Mouse (Mus musculus): Measurements from ENCODE around the gene Pgm5. TPM values are rescaled to one million over a fixed set of nuclear protein-coding genes. Genes with fewer than 3 reads are reported as not detected.
"Not testable (repeated sequence)": the region's sequence is repeated elsewhere in the genome, so short reads cannot be mapped to it uniquely, and the experiment has no call there.

Gene Pgm5
- polyA plus RNA-seq, 1 experiment from 2014 or later, result 4.0 TPM

- ATAC-seq (peak; percentile 17), DNase-seq (ENCODE audit: low read depth, low spot score) (no peak)
- no peak for TF ChIP-seq CTCF (IDR thresholded peaks at IDR 0.05)
- in situ Hi-C loops (cut with MboI; ENCODE audit: low pct_unique_long_range_greater_than_20kb), result loop anchor here (5.0 kb wide), 1 partner anchor 165 kb away; no protein-coding TSS in a partner anchor
- ChIA-PET CTCF (interaction anchor here (1.9 to 7.6 kb wide), 5 partner anchors 23 to 164 kb away, joined by 4 to 71 read pairs (median 7); no protein-coding TSS in a partner anchor), POLR2A (interaction anchor here (0.7 kb wide), 1 partner anchor 1059 kb away, joined by 4 read pairs; no protein-coding TSS in a partner anchor)
- H3K27me3 ChIP-seq, result no peaks in the 10 kb centered on the region
Observed at GRCm38 (mm10) chr19:24707071-24707906, 154.4 kb downstream of the Pgm5 start.

- TF ChIP-seq CTCF (IDR thresholded peaks at IDR 0.05), result peak; percentile 66
- in situ Hi-C loops (cut with MboI; ENCODE audit: low pct_unique_long_range_greater_than_20kb), result loop anchor here (5.0 kb wide), 1 partner anchor 167 kb away; no protein-coding TSS in a partner anchor
- no peak for DNase-seq (ENCODE audit: low read depth, low spot score)
- no peaks in the 10 kb centered on the region for H3K27me3 ChIP-seq
- no peak for ATAC-seq
- CTCF ChIA-PET, result interaction anchor here (0.7 to 7.6 kb wide), 23 partner anchors 8 to 421 kb away, joined by 3 to 71 read pairs (median 4); no protein-coding TSS in a partner anchor
- POLR2A ChIA-PET, result interaction anchor here (1.3 kb wide), 1 partner anchor 165 kb away, joined by 4 read pairs; no protein-coding TSS in a partner anchor
Observed at GRCm38 (mm10) chr19:24705395-24705794, 156.3 kb downstream of the Pgm5 start.

DNA sequence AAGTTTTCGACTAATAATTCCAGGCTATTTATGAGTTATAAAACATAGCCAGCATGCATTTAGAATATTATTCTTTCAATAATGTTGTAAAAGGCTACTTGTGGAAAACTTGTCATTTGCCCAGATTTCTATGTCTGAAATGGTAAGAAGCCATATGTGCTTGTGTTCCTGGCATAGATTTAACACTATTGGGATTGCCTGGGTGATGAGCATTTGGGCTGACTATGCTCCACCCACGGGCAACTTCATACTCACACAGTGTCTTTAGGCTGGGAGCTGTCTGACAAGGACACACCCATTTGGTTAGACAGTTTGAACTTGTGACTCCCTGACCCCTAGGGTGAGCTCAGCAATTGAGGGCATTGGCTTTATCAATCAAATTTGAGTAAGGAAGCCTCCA is 157.3 kb downstream of the Pgm5 start:
- DNase-seq (ENCODE audit: low read depth, low spot score) (no peak), ATAC-seq (no peak)
- no peak for TF ChIP-seq CTCF (IDR thresholded peaks at IDR 0.05)
- ChIA-PET POLR2A (no interaction called here), CTCF (interaction anchor here (1.0 to 7.6 kb wide), 14 partner anchors 8 to 183 kb away, joined by 3 to 71 read pairs (median 4); no protein-coding TSS in a partner anchor)
- H3K27me3 ChIP-seq, result no peaks in the 10 kb centered on the region
- in situ Hi-C loops (cut with MboI; ENCODE audit: low pct_unique_long_range_greater_than_20kb), result loop anchor here (5.0 kb wide), 1 partner anchor 67 kb away; no protein-coding TSS in a partner anchor

DNA sequence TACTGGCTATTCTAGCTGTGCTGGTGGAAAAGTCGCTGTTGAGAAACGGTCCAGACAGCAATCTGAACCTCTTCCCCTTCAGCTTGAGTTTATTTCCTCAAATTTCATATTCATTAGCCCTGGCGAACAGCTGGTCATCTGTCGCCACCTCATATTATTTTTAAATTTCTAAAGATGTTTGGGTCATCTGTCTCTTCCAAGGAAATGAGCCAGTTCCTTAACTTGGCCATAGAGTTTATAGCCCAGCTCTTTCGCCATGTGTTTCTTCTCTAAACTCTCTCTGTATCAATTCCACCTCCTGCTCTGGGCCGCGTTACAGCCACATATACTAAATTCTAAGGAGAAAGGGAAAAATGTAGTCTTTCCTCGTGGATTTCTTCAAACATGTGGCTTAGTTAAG is 158.0 kb downstream of the Pgm5 start:
- DNase-seq (ENCODE audit: low read depth, low spot score) (no peak), ATAC-seq (no peak)
- TF ChIP-seq CTCF (IDR thresholded peaks at IDR 0.05), result no peak
- in situ Hi-C loops (cut with MboI; ENCODE audit: low pct_unique_long_range_greater_than_20kb), result loop anchor here (5.0 kb wide), 1 partner anchor 66 kb away; no protein-coding TSS in a partner anchor
- CTCF ChIA-PET, result interaction anchor here (0.9 to 7.6 kb wide), 11 partner anchors 10 to 421 kb away, joined by 3 to 71 read pairs (median 5); partner anchors contain the start of gene Tmem252
- POLR2A ChIA-PET, result interaction anchor here (0.7 to 1.3 kb wide), 2 partner anchors 19 to 166 kb away, joined by 4 to 7 read pairs; no protein-coding TSS in a partner anchor
- H3K27me3 ChIP-seq, result no peaks in the 10 kb centered on the region

- not testable (repeated sequence) for H3K27me3 ChIP-seq; DNase-seq (ENCODE audit: low read depth, low spot score); ATAC-seq
- POLR2A ChIA-PET, result interaction anchor here (0.7 to 1.3 kb wide), 2 partner anchors 19 to 167 kb away, joined by 4 to 7 read pairs; no protein-coding TSS in a partner anchor
- in situ Hi-C loops (cut with MboI; ENCODE audit: low pct_unique_long_range_greater_than_20kb), result loop anchor here (5.0 kb wide), 1 partner anchor 66 kb away; no protein-coding TSS in a partner anchor
- TF ChIP-seq CTCF (IDR thresholded peaks at IDR 0.05), result peak; percentile 67
- CTCF ChIA-PET, result interaction anchor here (0.9 to 7.6 kb wide), 12 partner anchors 10 to 421 kb away, joined by 3 to 71 read pairs (median 5); partner anchors contain the start of gene Tmem252
Observed at GRCm38 (mm10) chr19:24703168-24703567, 158.5 kb downstream of the Pgm5 start.

DNA sequence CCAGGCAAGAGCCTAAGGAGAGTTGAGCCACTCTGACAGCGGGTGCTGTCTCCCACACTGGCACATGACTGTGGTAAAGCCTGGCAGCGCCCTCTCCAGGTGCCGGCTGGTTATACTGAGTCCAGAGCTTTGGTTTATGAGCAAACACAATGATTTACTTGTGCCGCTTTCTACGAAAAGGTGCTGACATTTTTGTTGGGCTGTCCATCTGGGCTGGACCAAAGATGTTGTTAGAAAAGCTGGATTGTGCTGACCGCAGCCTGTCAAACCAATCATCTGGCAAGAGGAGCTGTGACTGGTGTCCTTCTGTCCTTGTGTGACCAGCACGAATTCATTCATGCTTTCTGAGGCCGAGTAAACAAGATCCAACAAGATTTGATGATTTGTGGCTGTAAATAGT is 159.9 kb downstream of the Pgm5 start:
- TF ChIP-seq CTCF (IDR thresholded peaks at IDR 0.05), result peak; percentile 45
- no peak for DNase-seq (ENCODE audit: low read depth, low spot score)
- in situ Hi-C loops (cut with MboI; ENCODE audit: low pct_unique_long_range_greater_than_20kb), result loop anchor here (5.0 kb wide), 1 partner anchor 64 kb away; no protein-coding TSS in a partner anchor
- no peak for ATAC-seq
- ChIA-PET POLR2A (no interaction called here), CTCF (interaction anchor here (0.7 to 7.6 kb wide), 9 partner anchors 10 to 184 kb away, joined by 3 to 71 read pairs (median 9); no protein-coding TSS in a partner anchor)
- H3K27me3 ChIP-seq, result no peaks in the 10 kb centered on the region

DNA sequence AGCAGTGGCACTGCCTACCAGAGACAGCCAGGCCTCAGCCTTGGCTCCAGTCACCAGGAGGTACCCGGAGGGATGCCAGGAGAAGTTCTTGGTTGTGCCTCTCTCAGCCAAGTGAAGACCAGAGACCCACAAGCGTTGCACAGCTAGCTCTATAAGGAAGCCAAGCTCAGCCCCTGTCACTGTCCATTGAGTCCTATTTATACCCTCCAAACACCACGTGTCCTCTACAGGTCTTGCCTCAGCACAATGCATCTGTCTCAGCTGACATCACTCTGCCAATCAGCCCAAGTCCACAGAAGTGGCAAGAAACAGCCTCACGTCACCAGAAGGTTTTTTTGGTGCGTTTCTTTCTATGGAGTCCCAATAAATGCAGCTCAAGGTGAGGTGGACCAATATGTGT is 161.0 kb downstream of the Pgm5 start:
- no peaks in the 10 kb centered on the region for H3K27me3 ChIP-seq
- in situ Hi-C loops (cut with MboI; ENCODE audit: low pct_unique_long_range_greater_than_20kb), result loop anchor here (5.0 kb wide), 1 partner anchor 63 kb away; no protein-coding TSS in a partner anchor
- CTCF ChIA-PET, result interaction anchor here (1.2 to 7.6 kb wide), 8 partner anchors 9 to 185 kb away, joined by 3 to 71 read pairs (median 12); no protein-coding TSS in a partner anchor
- no peak for DNase-seq (ENCODE audit: low read depth, low spot score)
- POLR2A ChIA-PET, result no interaction called here
- TF ChIP-seq CTCF (IDR thresholded peaks at IDR 0.05), result no peak
- no peak for ATAC-seq

- ChIA-PET CTCF (interaction anchor here (0.7 to 1.5 kb wide), 7 partner anchors 13 to 171 kb away, joined by 3 to 7 read pairs (median 3); no protein-coding TSS in a partner anchor), POLR2A (no interaction called here)
- no peak for DNase-seq (ENCODE audit: low read depth, low spot score)
- peak; percentile 25 for TF ChIP-seq CTCF (IDR thresholded peaks at IDR 0.05)
- in situ Hi-C loops (cut with MboI; ENCODE audit: low pct_unique_long_range_greater_than_20kb), result loop anchor here (5.0 to 10.0 kb wide), 2 partner anchors 63 to 395 kb away; no protein-coding TSS in a partner anchor
- no peak for ATAC-seq
- H3K27me3 ChIP-seq, result no peaks in the 10 kb centered on the region
Observed at GRCm38 (mm10) chr19:24699910-24700309, 161.7 kb downstream of the Pgm5 start.

DNA sequence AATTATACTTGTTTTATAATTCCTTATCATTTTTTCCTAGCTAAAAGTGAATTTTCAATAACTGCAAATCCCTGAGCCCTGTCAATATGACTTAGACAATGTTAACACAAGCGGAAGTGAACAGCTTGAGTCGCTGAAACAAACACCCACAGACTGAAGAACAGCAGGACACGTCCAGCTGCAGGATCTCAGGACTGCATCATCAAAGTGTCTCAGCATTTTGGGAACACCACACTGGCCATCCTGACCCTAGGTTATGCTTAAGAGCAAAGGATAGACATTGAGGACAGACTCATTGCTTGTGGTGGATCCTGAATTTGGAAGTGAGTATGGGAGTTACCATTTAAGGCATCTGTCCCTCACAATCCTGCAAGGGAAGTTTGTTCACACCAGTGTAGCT is 162.5 kb downstream of the Pgm5 start:
- in situ Hi-C loops (cut with MboI; ENCODE audit: low pct_unique_long_range_greater_than_20kb), result loop anchor here (10.0 kb wide), 1 partner anchor 394 kb away; no protein-coding TSS in a partner anchor
- TF ChIP-seq CTCF (IDR thresholded peaks at IDR 0.05), result no peak
- ChIA-PET CTCF (interaction anchor here (0.7 to 1.5 kb wide), 6 partner anchors 13 to 172 kb away, joined by 3 to 7 read pairs (median 3); no protein-coding TSS in a partner anchor), POLR2A (no interaction called here)
- no peak for DNase-seq (ENCODE audit: low read depth, low spot score)
- no peak for ATAC-seq
- H3K27me3 ChIP-seq, result no peaks in the 10 kb centered on the region

DNA sequence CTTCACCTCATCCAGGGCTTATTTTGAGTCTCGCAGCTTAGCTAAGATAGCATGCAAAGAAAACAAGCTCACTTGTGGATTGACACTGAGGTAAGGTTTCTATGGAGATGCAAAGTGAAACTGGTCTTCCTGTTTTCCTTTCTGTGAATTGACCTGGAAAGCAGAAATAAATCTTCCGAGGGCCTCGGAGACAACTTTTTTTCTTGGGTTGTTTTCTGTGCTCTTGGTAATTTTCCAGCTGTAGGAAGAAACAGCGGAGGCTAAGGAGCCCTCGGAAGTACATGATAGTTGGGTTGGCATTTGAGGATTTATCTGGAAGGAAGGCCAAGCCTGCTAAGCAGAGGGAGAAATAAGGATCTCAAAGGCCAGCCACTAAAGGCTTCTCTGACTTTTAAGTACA is 163.0 kb downstream of the Pgm5 start:
- no peak for TF ChIP-seq CTCF (IDR thresholded peaks at IDR 0.05)
- DNase-seq (ENCODE audit: low read depth, low spot score), result no peak
- ATAC-seq, result peak; percentile 42
- ChIA-PET CTCF (interaction anchor here (1.2 to 1.5 kb wide), 4 partner anchors 12 to 77 kb away, joined by 3 to 7 read pairs (median 4); no protein-coding TSS in a partner anchor), POLR2A (no interaction called here)
- H3K27me3 ChIP-seq, result no peaks in the 10 kb centered on the region
- in situ Hi-C loops (cut with MboI; ENCODE audit: low pct_unique_long_range_greater_than_20kb), result loop anchor here (10.0 kb wide), 1 partner anchor 394 kb away; no protein-coding TSS in a partner anchor
